24 mouse cellular contexts compared by ENCODE assay signal in genomic region chr6:114855644-114856043, GRCm38 (mm10).
DNase-seq lines count a peak whose midpoint lies in the region; ATAC-seq and TF ChIP-seq lines count a peak whose summit lies in the region.
"Had no signal": no experiment of that assay in that cellular context is flagged by ENCODE, and none has a peak within 500 bp of the region (broad histone marks: within the 10 kb centered on the region; RNA-seq: fewer than 3 reads in every experiment).

No protein-coding gene starts in this region.

- H3K9ac ChIP-seq in hindbrain, embryonic 13.5 days = no peak overlapping the region
- H3K9ac ChIP-seq in hindbrain, postnatal 0 days (replicated peaks; ENCODE audit: low read length) = no peak overlapping the region
- H3K9ac ChIP-seq in intestine, embryonic 15.5 days = no peak overlapping the region
- H3K9ac ChIP-seq in liver, embryonic 11.5 days (ENCODE audit: low read depth, low read length) = no peak overlapping the region
- H3K9ac ChIP-seq: forebrain, embryonic 12.5 days; hindbrain, embryonic 12.5 days; liver, embryonic 12.5 days; midbrain, embryonic 12.5 days had no signal

- no peak for ATAC-seq in hindbrain, embryonic 13.5 days (ENCODE audit: low FRiP score)
- no peak for ATAC-seq in hindbrain, postnatal 0 days
- ATAC-seq in intestine, embryonic 15.5 days = peak; percentile 63
- ATAC-seq in liver, embryonic 11.5 days (replicated peaks; ENCODE audit: low FRiP score) = no peak
- ATAC-seq: liver, embryonic 12.5 days; Patski had no signal

- H3K4me1 ChIP-seq in heart, embryonic 10.5 days = peaks cover 90% of the 10 kb centered on the region
- peaks cover 56% of the 10 kb centered on the region for H3K4me1 ChIP-seq in hindbrain, embryonic 13.5 days (replicated peaks)
- peaks cover 11% of the 10 kb centered on the region for H3K4me1 ChIP-seq in hindbrain, postnatal 0 days (ENCODE audit: insufficient read depth, low read length)
- peaks cover 18% of the 10 kb centered on the region for H3K4me1 ChIP-seq in brown adipose tissue, adult 24 weeks (ENCODE audit: control insufficient read depth, insufficient read depth, insufficient read length, low read length)
- H3K4me1 ChIP-seq in intestine, embryonic 15.5 days (replicated peaks) = peaks cover 22% of the 10 kb centered on the region
- H3K4me1 ChIP-seq in liver, embryonic 11.5 days (replicated peaks; ENCODE audit: control insufficient read depth, insufficient read depth, low read length) = peaks cover 12% of the 10 kb centered on the region

- H3K4me3 ChIP-seq in heart, embryonic 10.5 days = no peak overlapping the region
- no peak overlapping the region for H3K4me3 ChIP-seq in hindbrain, embryonic 13.5 days
- H3K4me3 ChIP-seq in hindbrain, postnatal 0 days (ENCODE audit: low read length) = no peak overlapping the region
- no peak overlapping the region for H3K4me3 ChIP-seq in brown adipose tissue, adult 24 weeks (ENCODE audit: insufficient read depth, low read depth, low read length)
- no peak overlapping the region for H3K4me3 ChIP-seq in intestine, embryonic 15.5 days (replicated peaks)
- no peak overlapping the region for H3K4me3 ChIP-seq in liver, embryonic 11.5 days (ENCODE audit: low read depth, low read length)
- H3K4me3 ChIP-seq: forebrain, embryonic 12.5 days; hindbrain, embryonic 12.5 days; layer of hippocampus, adult 2 months; liver, embryonic 12.5 days; midbrain, embryonic 12.5 days had no signal

- whole genome bisulfite sequencing in heart, embryonic 10.5 days = 64% methylated on average over 3 of the region's 3 CpGs
- 70% methylated on average over 3 of the region's 3 CpGs for WGBS in hindbrain, embryonic 13.5 days
- WGBS in hindbrain, postnatal 0 days = 77% methylated on average over 3 of the region's 3 CpGs
- 30% methylated on average over 3 of the region's 3 CpGs for WGBS in intestine, embryonic 15.5 days
- WGBS in liver, embryonic 11.5 days = 69% methylated on average over 3 of the region's 3 CpGs

- no peak for DNase-seq in heart, embryonic 10.5 days (ENCODE audit: low spot score)
- no peak for DNase-seq in heart, adult 9 months (ENCODE audit: low spot score in 2 of 2)
- DNase-seq in hindbrain, postnatal 0 days (ENCODE audit: low spot score) = no peak
- no peak for DNase-seq in liver, embryonic 11.5 days (ENCODE audit: low spot score)
- DNase-seq in gastrocnemius, postnatal 36 days = no peak
- DNase-seq: adrenal gland, postnatal 25 days; cerebellum, adult 11-12 months; cerebellum, postnatal 14 days; gastrocnemius, postnatal 10 days; kidney, adult 18-20 months; kidney, postnatal 14 days; lung, adult 2 months; right cerebral cortex, postnatal 14 days; spleen, adult 18-20 months; thymus, adult 2 months had no signal

- H3K4me2 ChIP-seq in hindbrain, embryonic 13.5 days = no peak overlapping the region
- no peak overlapping the region for H3K4me2 ChIP-seq in hindbrain, postnatal 0 days (ENCODE audit: low read depth, low read length)
- H3K4me2 ChIP-seq in intestine, embryonic 15.5 days (replicated peaks) = no peak overlapping the region
- no peak overlapping the region for H3K4me2 ChIP-seq in liver, embryonic 11.5 days
- H3K4me2 ChIP-seq: forebrain, embryonic 12.5 days; hindbrain, embryonic 12.5 days; liver, embryonic 12.5 days; midbrain, embryonic 12.5 days had no signal

- peaks cover 16% of the 10 kb centered on the region for H3K36me3 ChIP-seq in heart, embryonic 10.5 days
- H3K36me3 ChIP-seq in hindbrain, embryonic 13.5 days = peaks cover 17% of the 10 kb centered on the region
- H3K36me3 ChIP-seq in hindbrain, postnatal 0 days (ENCODE audit: insufficient read depth, low read length) = 0 out of 2 replicates have a peak, but pooled peaks cover 2% of the 10 kb centered on the region
- 0 out of 2 replicates have a peak, but pooled peaks cover 5% of the 10 kb centered on the region for H3K36me3 ChIP-seq in intestine, embryonic 15.5 days
- H3K36me3 ChIP-seq in liver, embryonic 11.5 days (ENCODE audit: control insufficient read depth, insufficient read depth, low read length) = peaks cover 6% of the 10 kb centered on the region; the same call in 1 of the 2 replicates

- intact Hi-C loops in gastrocnemius, postnatal 36 days (cut with DNase I) = no loop called here

- TF ChIP-seq CTCF in hindbrain, postnatal 0 days (IDR thresholded peaks at IDR 0.05; ENCODE audit: low read depth) = no peak

- H3K27me3 ChIP-seq in heart, embryonic 10.5 days (ENCODE audit: insufficient read depth, poor library complexity, severe bottlenecking) = no peaks in the 10 kb centered on the region
- peaks cover 4% of the 10 kb centered on the region; the same call in 1 of the 2 replicates for H3K27me3 ChIP-seq in hindbrain, embryonic 13.5 days
- H3K27me3 ChIP-seq in hindbrain, postnatal 0 days (ENCODE audit: insufficient read depth, low read length) = no peaks in the 10 kb centered on the region
- H3K27me3 ChIP-seq in intestine, embryonic 15.5 days (replicated peaks) = no peaks in the 10 kb centered on the region
- no peaks in the 10 kb centered on the region for H3K27me3 ChIP-seq in liver, embryonic 11.5 days (replicated peaks; ENCODE audit: control insufficient read depth, insufficient read depth, low read length)
- H3K27me3 ChIP-seq: hindbrain, embryonic 12.5 days; liver, embryonic 12.5 days; Patski had no signal

- H3K27ac ChIP-seq in heart, embryonic 10.5 days = peak overlapping the region; percentile 82
- peak overlapping the region; percentile 40; the same call in 1 of the 2 replicates for H3K27ac ChIP-seq in hindbrain, embryonic 13.5 days
- H3K27ac ChIP-seq in hindbrain, postnatal 0 days = no peak overlapping the region
- 0 out of 2 replicates have a peak overlapping the region, but pooled peaks have one; percentile 11 for H3K27ac ChIP-seq in brown adipose tissue, adult 24 weeks (replicated peaks; ENCODE audit: low read depth, low read length)
- H3K27ac ChIP-seq in intestine, embryonic 15.5 days = peak overlapping the region; percentile 32; the same call in 1 of the 2 replicates
- no peak overlapping the region for H3K27ac ChIP-seq in liver, embryonic 11.5 days (ENCODE audit: low read depth, low read length)
- H3K27ac ChIP-seq: forebrain, embryonic 12.5 days; hindbrain, embryonic 12.5 days; liver, embryonic 12.5 days; midbrain, embryonic 12.5 days had no signal

- no peaks in the 10 kb centered on the region for H3K9me3 ChIP-seq in heart, embryonic 10.5 days
- H3K9me3 ChIP-seq in hindbrain, embryonic 13.5 days = no peaks in the 10 kb centered on the region
- no peaks in the 10 kb centered on the region for H3K9me3 ChIP-seq in hindbrain, postnatal 0 days (ENCODE audit: low read length)
- no peaks in the 10 kb centered on the region for H3K9me3 ChIP-seq in intestine, embryonic 15.5 days
- no peaks in the 10 kb centered on the region for H3K9me3 ChIP-seq in liver, embryonic 11.5 days (ENCODE audit: control insufficient read depth, low read length)
- H3K9me3 ChIP-seq: forebrain, embryonic 12.5 days; hindbrain, embryonic 12.5 days; liver, embryonic 12.5 days; midbrain, embryonic 12.5 days had no signal

Comparison
In these comparisons a context has a peak if more than half of its experiments do, and no peak if none do; other contexts are left out.
1. H3K27ac ChIP-seq: peak in heart, embryonic 10.5 days (single experiment), hindbrain, embryonic 13.5 days (single experiment), brown adipose tissue, adult 24 weeks (single experiment) and intestine, embryonic 15.5 days (single experiment); none in hindbrain, postnatal 0 days (single experiment) and liver, embryonic 11.5 days (single experiment).